Mouse (Mus musculus) heart, postnatal 0 days (tissue): ENCODE results near the gene Rpp14. TPM values are rescaled to one million over a fixed set of nuclear protein-coding genes. Genes with fewer than 3 reads are reported as not detected.

Experiments
- ATAC-seq: fragments of 200-750 bp; cut with Nextera tagmentation; 2 replicates; pipeline ENCODE4 v1.8.0; 2017; ENCODE audit warnings: low read depth, moderate number of reproducible peaks, moderate library complexity; ENCODE audit not compliant: insufficient read depth
- DNase-seq: peaks from one replicate; pipeline ENCODE4 v3.0.0-alpha.2; 2016; ENCODE audit warnings: low spot score
- H3K27ac ChIP-seq: fragments of 300-500 bp; sonication (generic); 2 replicates; pipeline ENCODE4 v1.5.1; 2014; ENCODE audit warnings: low read depth, mild to moderate bottlenecking
- H3K27me3 ChIP-seq: fragments of 300-500 bp; sonication (generic); 2 replicates; pipeline ENCODE4 v1.6.1; 2014; ENCODE audit warnings: low read length, mixed read lengths; ENCODE audit not compliant: control insufficient read depth, insufficient read depth
- H3K36me3 ChIP-seq: fragments of 300-500 bp; sonication (generic); replicated peaks from 2 replicates; pipeline ENCODE4 v1.6.1; 2014; ENCODE audit warnings: low read length, mixed read lengths; ENCODE audit not compliant: control insufficient read depth, insufficient read depth
- H3K4me1 ChIP-seq: fragments of 300-500 bp; sonication (generic); 2 replicates; pipeline ENCODE4 v1.6.1; 2014; ENCODE audit warnings: antibody characterized with exemption; ENCODE audit not compliant: control insufficient read depth, insufficient read depth
- H3K4me2 ChIP-seq: fragments of 300-500 bp; sonication (generic); 2 replicates; pipeline ENCODE4 v1.6.1; 2014; ENCODE audit warnings: low read depth, mild to moderate bottlenecking, low read length, moderate library complexity
- H3K4me3 ChIP-seq: fragments of 300-500 bp; sonication (generic); 2 replicates; pipeline ENCODE4 v1.5.1; 2014; ENCODE audit warnings: low read depth, low read length
- H3K9ac ChIP-seq: fragments of 300-500 bp; sonication (generic); replicated peaks from 2 replicates; pipeline ENCODE4 v1.6.1; 2014; ENCODE audit warnings: low read depth, low read length, mixed read lengths
- H3K9me3 ChIP-seq: fragments of 300-500 bp; sonication (generic); replicated peaks from 2 replicates; pipeline ENCODE4 v1.6.1; 2016; ENCODE audit warnings: low read length; ENCODE audit not compliant: control insufficient read depth
- CTCF ChIP-seq: IDR thresholded peaks from 2 replicates; pipeline ENCODE4 v1.5.1; 2016; ENCODE audit warnings: antibody characterized with exemption, control low read depth, low read depth
- EP300 ChIP-seq: IDR thresholded peaks from 2 replicates; pipeline ENCODE4 v1.6.1; 2016; ENCODE audit warnings: antibody characterized with exemption, low read depth
- WGBS: fragments of 180-500 bp; shearing (Covaris S2); extraction: QIAGEN DNeasy Blood & Tissue Kit; methylation state at CpG from one replicate; pipeline ENCODE4 v1.1.7; 2014; 5-methylcytosine and 5-hydroxymethylcytosine counted together
- polyA plus RNA-seq: library from polyadenylated mRNA; unstranded; fragments of >200 nt; fragmentation: Nextera tagmentation; extraction: Ambion mirVana; gene quantifications from 2 replicates; pipeline ENCODE4 v1.2.1, GENCODE M21; 2015
- total RNA-seq: library from RNA; depleted of rRNA; stranded (reverse); fragments of >200 nt; gene quantifications from 2 replicates; pipeline ENCODE4 v1.2.3, GENCODE M21; 2014; ENCODE audit warnings: low replicate concordance

The Rpp14 gene
- total and polyA plus RNA-seq, 2 experiments from 2014 or later, result 42.4 to 61.8 TPM

GRCm38 (mm10) chr14:8049334-8049733 is 30.8 kb upstream of the Rpp14 start:
- no peak for TF ChIP-seq EP300
- no peak for TF ChIP-seq CTCF
- H3K9ac ChIP-seq, result no peak overlapping the region

GRCm38 (mm10) chr14:8051869-8052268 is 28.3 kb upstream of the Rpp14 start:
- 85% methylated on average over 2 of the region's 2 CpGs for WGBS
- TF ChIP-seq EP300 (no peak), CTCF (no peak)
- no peak for DNase-seq

More at GRCm38 (mm10) chr14:8049334-8049733, 30.8 kb upstream of the Rpp14 start:
- 78% methylated on average over 10 of the region's 10 CpGs for WGBS
- Histone ChIP-seq H3K27ac (no peak overlapping the region), H3K4me3 (no peak overlapping the region), H3K4me1 (no peaks in the 10 kb centered on the region), H3K27me3 (no peaks in the 10 kb centered on the region), H3K4me2 (no peak overlapping the region), H3K9me3 (no peaks in the 10 kb centered on the region), H3K36me3 (peaks cover 29% of the 10 kb centered on the region)
- ATAC-seq (no peak), DNase-seq (no peak)

GRCm38 (mm10) chr14:8052661-8053060 is 27.5 kb upstream of the Rpp14 start:
- Histone ChIP-seq H3K27ac (no peak overlapping the region), H3K9me3 (no peaks in the 10 kb centered on the region), H3K4me1 (no peaks in the 10 kb centered on the region), H3K27me3 (no peaks in the 10 kb centered on the region), H3K36me3 (peaks cover 20% of the 10 kb centered on the region), H3K9ac (no peak overlapping the region), H3K4me2 (no peak overlapping the region), H3K4me3 (no peak overlapping the region)
- WGBS, result 92% methylated on average over 7 of the region's 7 CpGs
- no peak for TF ChIP-seq EP300
- no peak for TF ChIP-seq CTCF
- DNase-seq (no peak), ATAC-seq (no peak)

More at GRCm38 (mm10) chr14:8051869-8052268, 28.3 kb upstream of the Rpp14 start:
- ATAC-seq, result no peak
- H3K4me3 ChIP-seq, result no peak overlapping the region
- no peak overlapping the region for H3K9ac ChIP-seq
- no peak overlapping the region for H3K27ac ChIP-seq
- no peak overlapping the region for H3K4me2 ChIP-seq
- H3K9me3 ChIP-seq, result no peaks in the 10 kb centered on the region
- no peaks in the 10 kb centered on the region for H3K27me3 ChIP-seq
- peaks cover 23% of the 10 kb centered on the region for H3K36me3 ChIP-seq
- H3K4me1 ChIP-seq, result no peaks in the 10 kb centered on the region

- TF ChIP-seq EP300 (no peak), CTCF (no peak)
- Histone ChIP-seq H3K27me3 (no peaks in the 10 kb centered on the region), H3K9me3 (no peaks in the 10 kb centered on the region), H3K36me3 (peaks cover 11% of the 10 kb centered on the region; the same call in 1 of the 2 replicates), H3K4me3 (no peak overlapping the region), H3K9ac (no peak overlapping the region), H3K4me1 (no peaks in the 10 kb centered on the region), H3K27ac (no peak overlapping the region), H3K4me2 (no peak overlapping the region)
- no peak for DNase-seq
- ATAC-seq, result no peak
- whole genome bisulfite sequencing, result 47% methylated on average over 17 of the region's 17 CpGs
These were observed 25.7 kb upstream of the Rpp14 start for GRCm38 (mm10) chr14:8054310-8055102.

GRCm38 (mm10) chr14:8056076-8056475 is 24.1 kb upstream of the Rpp14 start:
- no peak for DNase-seq
- Histone ChIP-seq H3K4me2 (no peak overlapping the region), H3K9ac (no peak overlapping the region), H3K27ac (no peak overlapping the region), H3K36me3 (no peaks in the 10 kb centered on the region), H3K4me1 (no peaks in the 10 kb centered on the region), H3K27me3 (no peaks in the 10 kb centered on the region), H3K4me3 (no peak overlapping the region), H3K9me3 (no peaks in the 10 kb centered on the region)
- whole genome bisulfite sequencing, result 87% methylated on average over 5 of the region's 5 CpGs
- ATAC-seq, result no peak
- TF ChIP-seq CTCF, result no peak
- no peak for TF ChIP-seq EP300
